ENCODE assay signal across 1 mouse cellular context in the genomic region with DNA sequence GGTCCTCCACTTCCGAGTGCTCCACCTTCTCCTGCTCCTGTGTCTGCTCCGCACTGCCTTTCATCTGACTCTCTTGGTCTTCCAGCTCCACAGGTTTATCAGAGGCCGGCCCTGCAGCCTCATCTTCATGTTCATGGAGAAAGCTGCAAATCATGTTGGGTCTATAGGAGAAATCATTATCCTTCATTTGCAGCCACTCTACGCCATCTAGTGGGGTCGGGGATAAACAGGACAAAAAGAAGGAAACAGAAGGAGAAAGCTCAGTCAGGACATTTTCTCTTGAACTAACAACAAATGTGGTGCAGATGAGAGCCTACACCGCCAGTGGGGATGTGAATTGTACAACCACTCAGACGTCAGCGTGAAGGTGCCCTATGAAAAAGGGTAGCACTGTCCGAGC.
TF ChIP-seq lines count a peak whose summit lies in the region.

No protein-coding gene starts in this region.

TF ChIP-seq in CH12.LX, 34 proteins besides CTCF, POLR2A, EP300 and RAD21 (continued from another document):
- TF ChIP-seq ZMIZ1 (IDR thresholded peaks at IDR 0.05; ENCODE audit: low read depth, low read length): no peak
- no peak for TF ChIP-seq TBP (conservative IDR thresholded peaks at IDR 0.05; ENCODE audit: low read depth, low read length)
- TF ChIP-seq HCFC1 (IDR thresholded peaks at IDR 0.05; ENCODE audit: low read depth, low read length): no peak
- TF ChIP-seq GABPA (IDR thresholded peaks at IDR 0.05; ENCODE audit: insufficient replicate concordance, low read depth, low read length): no peak
